Mouse (Mus musculus) liver, embryonic 11.5 days (tissue): ENCODE data around the gene Srxn1. TPM values are rescaled to one million over a fixed set of nuclear protein-coding genes. Genes with fewer than 3 reads are reported as not detected.

Experiments
- ATAC-seq: fragments of 200-750 bp; cut with Nextera tagmentation; replicated peaks from 2 replicates; pipeline ENCODE4 v1.8.0; 2017; ENCODE audit warnings: moderate number of reproducible peaks, mild to moderate bottlenecking, moderate TSS enrichment, moderate library complexity; ENCODE audit not compliant: low FRiP score
- DNase-seq: peaks from one replicate; pipeline ENCODE4 v3.0.0-alpha.2; 2017; ENCODE audit warnings: low spot score
- H3K27ac ChIP-seq: fragments of 300-500 bp; sonication (generic); 2 replicates; pipeline ENCODE4 v1.5.1; 2014; ENCODE audit warnings: mild to moderate bottlenecking, low read depth, low read length, control low read depth
- H3K27me3 ChIP-seq: fragments of 300-500 bp; sonication (generic); replicated peaks from 2 replicates; pipeline ENCODE4 v1.6.1; 2014; ENCODE audit warnings: low read length, mixed read lengths; ENCODE audit not compliant: control insufficient read depth, insufficient read depth
- H3K36me3 ChIP-seq: fragments of 300-500 bp; sonication (generic); 2 replicates; pipeline ENCODE4 v1.6.1; 2014; ENCODE audit warnings: mild to moderate bottlenecking, low read length, moderate library complexity, mixed read lengths; ENCODE audit not compliant: control insufficient read depth, insufficient read depth
- H3K4me1 ChIP-seq: fragments of 300-500 bp; sonication (generic); replicated peaks from 2 replicates; pipeline ENCODE4 v1.6.1; 2014; ENCODE audit warnings: low read length, mixed read lengths; ENCODE audit not compliant: control insufficient read depth, insufficient read depth
- H3K4me2 ChIP-seq: fragments of 300-500 bp; sonication (generic); 2 replicates; pipeline ENCODE4 v1.6.1; 2014; ENCODE audit warnings: mild to moderate bottlenecking, control low read depth, moderate library complexity
- H3K4me3 ChIP-seq: fragments of 300-500 bp; sonication (generic); 2 replicates; pipeline ENCODE4 v1.5.1; 2014; ENCODE audit warnings: low read depth, low read length, control low read depth
- H3K9ac ChIP-seq: fragments of 300-500 bp; sonication (generic); 2 replicates; pipeline ENCODE4 v1.6.1; 2014; ENCODE audit warnings: low read depth, low read length, control low read depth
- H3K9me3 ChIP-seq: fragments of 300-500 bp; sonication (generic); 2 replicates; pipeline ENCODE4 v1.6.1; 2016; ENCODE audit warnings: low read length, inconsistent platforms, mixed read lengths; ENCODE audit not compliant: control insufficient read depth
- WGBS: fragments of 180-500 bp; shearing (Covaris S2); extraction: QIAGEN DNeasy Blood & Tissue Kit; methylation state at CpG from one replicate; pipeline ENCODE4 v1.1.7; 2014; 5-methylcytosine and 5-hydroxymethylcytosine counted together
- polyA plus RNA-seq: library from polyadenylated mRNA; unstranded; fragments of >200 nt; fragmentation: Nextera tagmentation; extraction: Ambion mirVana; gene quantifications from 2 replicates; pipeline ENCODE4 v1.2.1, GENCODE M21; 2014

Srxn1 gene
- polyA plus RNA-seq, 1 experiment from 2014 or later: 9.5 TPM

DNA sequence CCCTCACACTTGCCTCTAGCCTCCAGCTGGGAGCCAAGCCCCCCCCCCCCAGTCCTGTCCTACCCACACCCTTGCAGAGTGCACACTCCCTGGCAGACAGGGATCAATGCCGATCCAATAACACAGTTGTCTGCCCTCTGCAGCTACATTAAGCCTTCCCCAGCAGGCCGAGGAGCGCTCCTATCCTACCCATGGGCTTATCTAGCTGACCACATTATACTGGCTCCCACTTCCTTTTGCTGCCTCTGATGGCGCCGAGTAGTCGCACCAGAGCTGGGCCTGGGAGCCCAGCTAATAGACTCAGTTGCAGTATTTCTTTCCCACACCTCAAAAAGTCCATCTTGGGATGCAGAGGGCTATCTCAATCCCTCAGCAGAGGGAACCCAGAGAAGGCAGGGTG is 19.9 kb upstream of the Srxn1 start:
- Histone ChIP-seq H3K27ac (no peak overlapping the region), H3K27me3 (peaks cover 63% of the 10 kb centered on the region), H3K4me1 (peaks cover 5% of the 10 kb centered on the region; the same call in 1 of the 2 replicates), H3K4me2 (no peak overlapping the region), H3K9me3 (no peaks in the 10 kb centered on the region), H3K4me3 (no peak overlapping the region), H3K9ac (no peak overlapping the region), H3K36me3 (no peaks in the 10 kb centered on the region)
- WGBS: 40% methylated on average over 6 of the region's 6 CpGs
- no peak for DNase-seq
- ATAC-seq: no peak

DNA sequence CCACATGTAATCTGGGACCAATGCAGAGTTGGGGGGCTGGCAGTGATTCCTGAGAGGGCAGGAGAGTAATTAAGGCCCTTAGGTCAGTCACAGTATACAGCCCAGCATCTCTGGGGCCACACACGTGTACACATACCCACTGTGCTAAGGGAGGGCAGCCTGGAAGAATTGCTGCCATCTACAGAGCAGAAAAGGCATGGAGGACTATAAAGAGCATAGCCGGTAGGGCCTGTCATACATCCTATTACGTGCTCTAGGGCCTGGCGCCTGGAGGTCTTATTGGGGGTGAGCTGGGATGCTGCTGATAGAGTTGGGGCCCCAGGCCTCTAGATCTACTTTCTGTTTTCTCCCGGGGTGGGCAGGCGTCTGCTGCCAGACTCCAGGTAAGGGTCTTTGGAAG is 18.9 kb upstream of the Srxn1 start:
- WGBS: 70% methylated on average over 6 of the region's 6 CpGs
- DNase-seq: no peak

DNA sequence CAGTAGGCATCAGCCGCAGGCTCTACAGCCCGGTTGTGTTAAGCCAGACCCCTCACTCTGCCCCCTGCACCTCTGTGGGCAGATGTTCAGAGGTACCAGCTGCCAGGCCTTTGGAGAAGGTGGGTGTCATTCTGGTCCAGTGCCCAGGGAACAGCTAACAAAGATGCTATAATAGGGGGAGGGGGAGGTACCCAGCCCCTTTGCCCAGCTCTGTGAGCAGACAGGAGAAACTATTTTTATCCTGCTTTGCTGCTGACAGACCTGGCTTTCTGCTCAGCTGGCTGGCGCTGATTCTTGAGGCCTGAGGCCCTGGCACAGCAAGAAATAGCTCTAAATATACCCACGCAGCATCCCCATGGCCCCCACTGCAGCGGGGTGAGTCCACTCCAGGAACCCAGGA is 18.2 kb upstream of the Srxn1 start:
- ATAC-seq (no peak), DNase-seq (no peak)
- H3K9ac ChIP-seq: no peak overlapping the region
- H3K9me3 ChIP-seq: no peaks in the 10 kb centered on the region
- 72% methylated on average over 5 of the region's 5 CpGs for WGBS
- H3K4me1 ChIP-seq: 0 out of 2 replicates have a peak, but pooled peaks cover under 1% of the 10 kb centered on the region
- H3K4me2 ChIP-seq: no peak overlapping the region
- H3K36me3 ChIP-seq: no peaks in the 10 kb centered on the region
- no peak overlapping the region for H3K27ac ChIP-seq
- no peak overlapping the region for H3K4me3 ChIP-seq
- peaks cover 63% of the 10 kb centered on the region for H3K27me3 ChIP-seq

More for the DNA sequence above, 18.9 kb upstream of the Srxn1 start:
- H3K27me3 ChIP-seq: peaks cover 63% of the 10 kb centered on the region
- no peak overlapping the region for H3K4me2 ChIP-seq
- H3K4me1 ChIP-seq: 0 out of 2 replicates have a peak, but pooled peaks cover 3% of the 10 kb centered on the region
- H3K9me3 ChIP-seq: no peaks in the 10 kb centered on the region
- no peak overlapping the region for H3K27ac ChIP-seq
- no peak overlapping the region for H3K9ac ChIP-seq
- no peaks in the 10 kb centered on the region for H3K36me3 ChIP-seq
- no peak for ATAC-seq
- H3K4me3 ChIP-seq: no peak overlapping the region

DNA sequence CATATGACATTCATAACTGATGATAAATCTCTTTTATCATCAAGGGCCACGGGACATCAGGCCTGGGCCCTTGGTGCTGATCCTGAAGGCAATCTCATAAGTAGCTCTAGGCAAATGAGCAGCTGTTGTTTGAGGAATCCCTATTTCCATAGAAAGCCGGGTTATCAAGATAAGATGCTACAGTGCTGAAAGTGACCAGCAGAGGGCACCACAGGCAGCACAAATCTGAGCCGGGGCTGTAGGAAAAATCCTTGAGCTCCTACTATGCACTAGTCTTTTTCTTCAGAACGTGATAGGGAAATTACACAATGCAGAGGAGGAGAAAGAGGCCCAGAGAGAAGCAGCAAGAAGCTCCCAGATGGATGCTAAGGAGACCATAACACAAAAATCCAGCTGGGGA is 16.2 kb upstream of the Srxn1 start:
- 16% methylated on average over 4 of the region's 4 CpGs for WGBS
- Histone ChIP-seq H3K4me3 (no peak overlapping the region), H3K27ac (no peak overlapping the region), H3K4me2 (no peak overlapping the region), H3K9ac (no peak overlapping the region), H3K36me3 (no peaks in the 10 kb centered on the region), H3K27me3 (peaks cover 63% of the 10 kb centered on the region), H3K4me1 (peaks cover 5% of the 10 kb centered on the region; the same call in 1 of the 2 replicates), H3K9me3 (no peaks in the 10 kb centered on the region)
- DNase-seq: no peak
- no peak for ATAC-seq

DNA sequence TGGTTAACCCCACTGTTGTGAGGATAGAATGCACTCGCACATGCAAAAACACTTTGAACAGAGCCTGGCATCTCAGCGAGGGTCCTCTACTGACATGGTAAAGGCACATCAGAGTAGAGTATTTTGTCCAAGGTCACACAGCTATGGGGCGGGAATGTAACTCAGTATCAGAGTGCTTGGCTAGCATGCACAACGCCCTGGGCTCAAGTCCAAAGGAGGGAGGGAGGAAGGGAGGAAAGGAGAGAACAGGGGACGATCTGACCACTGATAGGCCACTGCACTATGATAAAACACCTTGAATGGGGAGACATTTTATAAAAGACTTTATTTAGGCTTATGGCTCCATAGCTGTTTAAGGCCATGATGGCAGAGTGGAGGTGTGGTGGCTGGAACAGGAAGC is 15.7 kb upstream of the Srxn1 start:
- 74% methylated on average over 5 of the region's 5 CpGs for WGBS
- no peak for DNase-seq
- H3K9ac ChIP-seq: no peak overlapping the region

DNA sequence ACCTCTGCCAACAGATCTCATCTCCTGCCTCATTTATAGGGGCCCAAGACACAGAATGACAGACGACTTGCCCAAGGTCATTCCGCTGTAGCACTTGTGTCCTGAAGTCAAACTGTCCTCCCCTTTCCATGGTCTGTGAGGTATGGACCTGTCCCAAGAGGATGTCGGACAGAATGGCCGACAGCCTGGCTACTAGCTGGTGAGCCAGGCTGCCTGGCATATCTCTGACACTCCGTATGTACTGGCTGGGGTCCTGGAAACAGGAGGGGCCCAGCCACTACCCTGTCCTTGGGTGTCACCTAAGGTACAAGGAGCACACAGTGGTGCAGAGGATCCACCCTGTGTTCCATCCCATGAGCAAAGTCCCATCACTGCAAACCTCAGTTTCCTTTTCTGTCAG is 14.8 kb upstream of the Srxn1 start:
- H3K9ac ChIP-seq: no peak overlapping the region
- H3K4me1 ChIP-seq: peaks cover 5% of the 10 kb centered on the region; the same call in 1 of the 2 replicates
- no peaks in the 10 kb centered on the region for H3K9me3 ChIP-seq
- no peak for DNase-seq
- H3K27ac ChIP-seq: no peak overlapping the region
- H3K27me3 ChIP-seq: peaks cover 68% of the 10 kb centered on the region
- WGBS: 82% methylated on average over 5 of the region's 5 CpGs
- H3K36me3 ChIP-seq: no peaks in the 10 kb centered on the region
- H3K4me3 ChIP-seq: no peak overlapping the region
- ATAC-seq: no peak
- no peak overlapping the region for H3K4me2 ChIP-seq

More for the DNA sequence above, 15.7 kb upstream of the Srxn1 start:
- Histone ChIP-seq H3K9me3 (no peaks in the 10 kb centered on the region), H3K4me1 (peaks cover 5% of the 10 kb centered on the region; the same call in 1 of the 2 replicates), H3K4me3 (no peak overlapping the region), H3K27ac (no peak overlapping the region), H3K36me3 (no peaks in the 10 kb centered on the region), H3K27me3 (peaks cover 63% of the 10 kb centered on the region), H3K4me2 (no peak overlapping the region)
- no peak for ATAC-seq

DNA sequence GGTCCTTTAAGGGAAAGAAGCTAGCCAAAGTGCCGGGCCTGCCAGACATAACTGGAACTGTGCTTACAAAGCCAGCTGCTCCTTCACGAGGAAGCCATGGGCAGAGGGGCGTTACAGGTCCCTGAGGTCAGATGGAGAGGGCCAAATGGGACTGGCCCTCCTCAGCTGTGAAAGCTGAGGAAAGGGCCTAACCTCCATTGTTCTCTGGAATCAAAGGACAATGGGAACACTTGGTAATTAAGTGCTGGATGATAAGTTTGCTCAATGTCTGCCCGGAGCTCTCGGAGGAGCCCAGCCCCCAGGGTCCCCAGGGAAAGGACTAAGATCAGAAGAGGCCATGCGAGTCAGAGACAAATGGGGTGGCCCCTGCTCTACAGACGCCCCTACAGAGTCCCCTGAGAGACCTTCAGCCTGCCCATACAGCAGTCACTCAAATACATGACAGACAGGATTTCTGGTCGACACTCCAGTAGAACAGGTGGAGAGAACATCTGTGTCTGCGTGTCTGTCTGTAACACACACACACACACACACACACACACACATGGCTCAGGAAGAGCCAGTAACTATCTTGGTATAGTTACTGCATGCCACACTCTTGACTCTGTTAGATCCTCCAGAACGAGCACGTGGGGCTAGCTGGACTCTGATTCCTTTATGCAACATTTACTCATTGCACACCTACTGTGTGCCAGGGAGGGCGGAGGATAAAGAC is 13.8 kb upstream of the Srxn1 start:
- peaks cover 75% of the 10 kb centered on the region for H3K27me3 ChIP-seq
- H3K4me2 ChIP-seq: no peak overlapping the region
- H3K27ac ChIP-seq: no peak overlapping the region
- no peaks in the 10 kb centered on the region for H3K9me3 ChIP-seq
- ATAC-seq (no peak), DNase-seq (no peak)
- H3K4me1 ChIP-seq: peaks cover 5% of the 10 kb centered on the region; the same call in 1 of the 2 replicates
- 36% methylated on average over 12 of the region's 12 CpGs for WGBS
- H3K9ac ChIP-seq: no peak overlapping the region
- H3K36me3 ChIP-seq: no peaks in the 10 kb centered on the region
- no peak overlapping the region for H3K4me3 ChIP-seq

DNA sequence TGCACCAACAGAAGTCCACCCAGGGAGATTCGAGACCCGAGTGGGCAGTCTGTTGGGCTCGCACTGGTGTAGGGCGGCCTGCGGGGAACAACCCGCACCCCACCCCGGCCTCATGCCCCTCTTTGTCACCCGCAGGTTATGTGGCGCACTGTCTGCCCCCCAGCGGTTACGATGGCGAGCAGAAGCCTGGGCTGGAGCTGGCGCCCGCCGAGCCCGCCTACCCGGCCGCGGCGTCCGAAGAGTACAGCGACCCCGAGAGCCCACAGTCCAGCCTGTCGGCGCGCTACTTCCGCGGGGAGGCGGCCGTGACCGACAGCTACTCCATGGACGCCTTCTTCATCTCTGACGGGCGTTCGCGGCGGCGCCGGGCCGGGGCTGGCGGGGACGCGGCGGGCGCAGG is 12.4 kb upstream of the Srxn1 start:
- DNase-seq (no peak), ATAC-seq (0 out of 2 replicates have a peak, but pooled peaks have one; percentile 16)
- no peak overlapping the region for H3K27ac ChIP-seq
- H3K36me3 ChIP-seq: no peaks in the 10 kb centered on the region
- H3K9ac ChIP-seq: no peak overlapping the region
- H3K27me3 ChIP-seq: peaks cover 76% of the 10 kb centered on the region
- no peaks in the 10 kb centered on the region for H3K9me3 ChIP-seq
- H3K4me2 ChIP-seq: peak overlapping the region; percentile 61; the same call in 1 of the 2 replicates
- peaks cover 5% of the 10 kb centered on the region; the same call in 1 of the 2 replicates for H3K4me1 ChIP-seq
- WGBS: 5% methylated on average over 45 of the region's 45 CpGs
- H3K4me3 ChIP-seq: peak overlapping the region; percentile 44

DNA sequence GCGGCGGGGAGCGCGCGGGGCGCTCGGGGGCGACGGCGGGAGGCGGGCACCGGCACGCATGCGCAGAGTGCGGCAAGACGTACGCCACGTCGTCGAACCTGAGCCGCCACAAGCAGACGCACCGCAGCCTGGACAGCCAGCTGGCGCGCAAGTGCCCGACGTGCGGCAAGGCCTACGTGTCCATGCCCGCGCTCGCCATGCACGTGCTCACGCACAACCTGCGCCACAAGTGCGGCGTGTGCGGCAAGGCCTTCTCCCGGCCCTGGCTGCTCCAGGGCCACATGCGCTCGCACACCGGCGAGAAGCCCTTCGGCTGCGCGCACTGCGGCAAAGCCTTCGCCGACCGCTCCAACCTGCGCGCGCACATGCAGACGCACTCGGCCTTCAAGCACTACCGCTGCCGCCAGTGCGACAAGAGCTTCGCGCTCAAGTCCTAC is 11.9 kb upstream of the Srxn1 start:
- no peaks in the 10 kb centered on the region for H3K36me3 ChIP-seq
- WGBS: 2% methylated on average over 59 of the region's 60 CpGs
- ATAC-seq (no peak), DNase-seq (no peak)
- H3K27ac ChIP-seq: no peak overlapping the region
- H3K4me2 ChIP-seq: peak overlapping the region; percentile 61
- H3K9ac ChIP-seq: no peak overlapping the region
- no peaks in the 10 kb centered on the region for H3K9me3 ChIP-seq
- peaks cover 76% of the 10 kb centered on the region for H3K27me3 ChIP-seq
- H3K4me1 ChIP-seq: peaks cover 5% of the 10 kb centered on the region; the same call in 1 of the 2 replicates
- peak overlapping the region; percentile 44 for H3K4me3 ChIP-seq
